Mouse (Mus musculus) granulocyte monocyte progenitor cell, adult 5-6 weeks (primary cell): ENCODE measurements around the gene Abhd14a. TPM values are rescaled to one million over a fixed set of nuclear protein-coding genes. Genes with fewer than 3 reads are reported as not detected.
A peak's percentile ranks its signal among the peaks of the same experiment; 100 is the strongest.

Experiments used
- ATAC-seq: replicated peaks from 2 replicates; pipeline ENCODE4 v1.8.0; 2016; ENCODE audit warnings: mild to moderate bottlenecking, moderate TSS enrichment, inconsistent platforms; ENCODE audit not compliant: poor library complexity, severe bottlenecking
- total RNA-seq, 2 experiments: library from RNA; stranded (forward) in 1 of 2; stranded (reverse) in 1 of 2; fragments of 200-712, 200-1000 nt in 1 of 2; fragments of >200 nt in 1 of 2; fragmentation: Nextera tagmentation in 1 of 2; gene quantifications; 2 replicates each; pipeline ENCODE4 v1.2.3; 2014 to 2017

Abhd14a gene
- total RNA-seq, 2 experiments from 2014 or later = 27.0 to 57.3 TPM

- ATAC-seq = peak; percentile 36; the same call in 1 of the 2 replicates
Measured at GRCm38 (mm10) chr9:106417841-106418625, 29.4 kb downstream of the Abhd14a start.

- ATAC-seq = no peak
Measured at GRCm38 (mm10) chr9:106416826-106417225, 30.7 kb downstream of the Abhd14a start.

- no peak for ATAC-seq
Measured at GRCm38 (mm10) chr9:106413606-106414005, 33.9 kb downstream of the Abhd14a start.

- no peak for ATAC-seq
Measured at GRCm38 (mm10) chr9:106412210-106412609, 35.3 kb downstream of the Abhd14a start.

- ATAC-seq = no peak; the same call in 1 of the 2 replicates
Measured at GRCm38 (mm10) chr9:106411729-106412128, 35.7 kb downstream of the Abhd14a start.

GRCm38 (mm10) chr9:106411091-106411594 is 36.3 kb downstream of the Abhd14a start:
- peak; percentile 85 for ATAC-seq

GRCm38 (mm10) chr9:106410086-106410650 is 37.3 kb downstream of the Abhd14a start:
- no peak for ATAC-seq

GRCm38 (mm10) chr9:106409096-106409495 is 38.4 kb downstream of the Abhd14a start:
- ATAC-seq = no peak

GRCm38 (mm10) chr9:106406443-106407078 is 40.9 kb downstream of the Abhd14a start:
- ATAC-seq = peak; percentile 28

- no peak for ATAC-seq
Measured at GRCm38 (mm10) chr9:106405275-106405674, 42.2 kb downstream of the Abhd14a start.

- ATAC-seq = no peak
Measured at GRCm38 (mm10) chr9:106402607-106403375, 44.7 kb downstream of the Abhd14a start.

GRCm38 (mm10) chr9:106402149-106402548 is 45.3 kb downstream of the Abhd14a start:
- ATAC-seq = no peak

- ATAC-seq = no peak
Measured at GRCm38 (mm10) chr9:106399808-106400207, 47.7 kb downstream of the Abhd14a start.

- no peak for ATAC-seq
Measured at GRCm38 (mm10) chr9:106398667-106399311, 48.7 kb downstream of the Abhd14a start.

GRCm38 (mm10) chr9:106397733-106398132 is 49.7 kb downstream of the Abhd14a start:
- ATAC-seq = no peak

- peak; percentile 94 for ATAC-seq
Measured at GRCm38 (mm10) chr9:106394649-106395602, 52.6 kb downstream of the Abhd14a start.

- ATAC-seq = no peak
Measured at GRCm38 (mm10) chr9:106393548-106393947, 53.9 kb downstream of the Abhd14a start.

- no peak for ATAC-seq
Measured at GRCm38 (mm10) chr9:106392828-106393527, 54.5 kb downstream of the Abhd14a start.
